In the genomic region with DNA sequence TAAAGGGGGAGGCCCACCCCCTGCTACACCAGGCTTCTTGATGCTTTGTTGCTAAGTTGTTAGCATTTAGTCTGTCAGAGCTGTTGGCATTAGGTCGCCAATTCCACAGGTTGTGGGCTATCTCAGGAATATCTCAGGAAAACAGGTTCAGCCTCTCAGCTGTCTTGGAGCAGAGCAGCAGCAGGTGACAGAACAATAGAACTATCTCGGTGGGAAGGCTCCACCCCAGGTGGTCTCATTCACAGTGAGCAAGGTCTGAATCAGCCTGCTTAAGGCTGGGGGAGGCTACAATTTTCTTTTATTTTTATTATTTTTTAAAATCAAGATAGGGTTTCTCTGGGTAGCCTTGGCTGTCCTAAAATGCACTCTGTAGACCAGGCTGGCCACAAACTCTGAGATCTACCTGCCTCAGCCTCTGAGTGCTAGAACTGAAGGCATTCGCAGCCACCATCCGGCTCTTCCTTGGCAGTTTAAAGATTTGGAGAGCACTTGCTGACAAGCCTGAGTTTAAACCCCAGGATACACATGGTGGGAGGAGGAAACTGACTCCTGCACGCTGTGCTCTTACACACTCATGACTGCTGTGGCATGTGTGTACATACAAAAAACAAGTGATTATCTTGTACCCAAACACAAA, we compare ENCODE assay signal across 33 mouse cellular contexts. TPM values are rescaled to one million over a fixed set of nuclear protein-coding genes. Genes with fewer than 3 reads are reported as not detected.
DNase-seq lines count a peak whose midpoint lies in the region; ATAC-seq and TF ChIP-seq lines count a peak whose summit lies in the region.
"Had no signal": no experiment of that assay in that cellular context is flagged by ENCODE, and none has a peak within 500 bp of the region (broad histone marks: within the 10 kb centered on the region; RNA-seq: fewer than 3 reads in every experiment).

No protein-coding gene starts in this region.

- H3K27me3 ChIP-seq in midbrain, embryonic 11.5 days (ENCODE audit: control insufficient read depth, insufficient read depth, low read length) = no peaks in the 10 kb centered on the region
- H3K27me3 ChIP-seq in midbrain, embryonic 10.5 days (ENCODE audit: low read depth, poor library complexity, severe bottlenecking) = no peaks in the 10 kb centered on the region
- H3K27me3 ChIP-seq in ES-Bruce4 (ENCODE audit: control insufficient read depth, insufficient read depth, low read length, poor library complexity, severe bottlenecking) = no peaks in the 10 kb centered on the region
- H3K27me3 ChIP-seq: embryonic facial prominence, embryonic 12.5 days; embryonic facial prominence, embryonic 15.5 days; forebrain, embryonic 13.5 days; heart, embryonic 13.5 days; hindbrain, embryonic 12.5 days; hindbrain, embryonic 15.5 days had no signal

- TF ChIP-seq CTCF in ES-Bruce4 (IDR thresholded peaks at IDR 0.05; ENCODE audit: low read depth, low read length) = no peak

- H3K9ac ChIP-seq in midbrain, embryonic 11.5 days (ENCODE audit: low read length) = no peak overlapping the region
- no peak overlapping the region for H3K9ac ChIP-seq in ES-Bruce4 (ENCODE audit: low read depth, poor library complexity, severe bottlenecking)
- H3K9ac ChIP-seq: embryonic facial prominence, embryonic 12.5 days; embryonic facial prominence, embryonic 15.5 days; forebrain, embryonic 13.5 days; heart, embryonic 13.5 days; hindbrain, embryonic 12.5 days; hindbrain, embryonic 15.5 days had no signal

- no peak overlapping the region for H3K27ac ChIP-seq in midbrain, embryonic 11.5 days (ENCODE audit: low read depth, low read length)
- no peak overlapping the region for H3K27ac ChIP-seq in midbrain, embryonic 10.5 days (replicated peaks)
- peak overlapping the region; percentile 34 for H3K27ac ChIP-seq in ES-Bruce4 (ENCODE audit: insufficient read depth, low read length)
- H3K27ac ChIP-seq: embryonic facial prominence, embryonic 12.5 days; embryonic facial prominence, embryonic 15.5 days; forebrain, embryonic 13.5 days; heart, embryonic 10.5 days; heart, embryonic 13.5 days; hindbrain, embryonic 12.5 days; hindbrain, embryonic 15.5 days had no signal

- H3K4me1 ChIP-seq in midbrain, embryonic 11.5 days (ENCODE audit: control insufficient read depth, insufficient read depth, low read length) = no peaks in the 10 kb centered on the region
- peaks cover under 1% of the 10 kb centered on the region; the same call in 1 of the 2 replicates for H3K4me1 ChIP-seq in midbrain, embryonic 10.5 days
- peaks cover 1% of the 10 kb centered on the region for H3K4me1 ChIP-seq in ES-Bruce4 (ENCODE audit: control insufficient read depth, insufficient read depth, low read length)
- H3K4me1 ChIP-seq: embryonic facial prominence, embryonic 12.5 days; embryonic facial prominence, embryonic 15.5 days; forebrain, embryonic 13.5 days; heart, embryonic 10.5 days; heart, embryonic 13.5 days; hindbrain, embryonic 12.5 days; hindbrain, embryonic 15.5 days had no signal

- peak; percentile 61 for DNase-seq in midbrain, embryonic 11.5 days (ENCODE audit: low spot score, missing footprints)
- no peak for DNase-seq in midbrain, embryonic 10.5 days (ENCODE audit: low spot score)
- DNase-seq in R1 (ENCODE audit: low read depth, low spot score) = peak; percentile 71
- no peak for DNase-seq in layer of hippocampus, postnatal 36 days
- DNase-seq in cerebellum, adult 8-10 months = no peak
- DNase-seq: adrenal gland, postnatal 10 days; adrenal gland, postnatal 36 days; cerebellum, adult 18-20 months; cerebellum, adult 9-11 months; cerebellum, postnatal 25 days; gastrocnemius, postnatal 14 days; heart, adult 18-20 months; heart, postnatal 14 days had no signal

- no peaks in the 10 kb centered on the region for H3K36me3 ChIP-seq in midbrain, embryonic 11.5 days (ENCODE audit: control insufficient read depth, insufficient read depth, low read length)
- no peaks in the 10 kb centered on the region for H3K36me3 ChIP-seq in midbrain, embryonic 10.5 days
- H3K36me3 ChIP-seq in ES-Bruce4 (ENCODE audit: control insufficient read depth, insufficient read depth, low read length, poor library complexity, severe bottlenecking) = no peaks in the 10 kb centered on the region
- H3K36me3 ChIP-seq: embryonic facial prominence, embryonic 12.5 days; embryonic facial prominence, embryonic 15.5 days; heart, embryonic 10.5 days; heart, embryonic 13.5 days; hindbrain, embryonic 12.5 days; hindbrain, embryonic 15.5 days had no signal

- H3K4me3 ChIP-seq in midbrain, embryonic 11.5 days (ENCODE audit: low read depth, low read length) = no peak overlapping the region
- H3K4me3 ChIP-seq in midbrain, embryonic 10.5 days = no peak overlapping the region
- no peak overlapping the region for H3K4me3 ChIP-seq in ES-Bruce4 (ENCODE audit: low read depth, low read length)
- H3K4me3 ChIP-seq: embryonic facial prominence, embryonic 12.5 days; embryonic facial prominence, embryonic 15.5 days; forebrain, embryonic 13.5 days; heart, embryonic 10.5 days; heart, embryonic 13.5 days; hindbrain, embryonic 12.5 days; hindbrain, embryonic 15.5 days had no signal

- TF ChIP-seq POLR2A in ES-Bruce4 (IDR thresholded peaks at IDR 0.05; ENCODE audit: insufficient read depth, low read length) = no peak

- TF ChIP-seq EP300 in ES-Bruce4 (IDR thresholded peaks at IDR 0.05; ENCODE audit: insufficient read depth, low read depth, low read length) = 0 out of 2 replicates have a peak, but pooled peaks have one; percentile 56

- no peaks in the 10 kb centered on the region for H3K9me3 ChIP-seq in midbrain, embryonic 11.5 days (ENCODE audit: control insufficient read depth, low read length)
- no peaks in the 10 kb centered on the region for H3K9me3 ChIP-seq in midbrain, embryonic 10.5 days (replicated peaks)
- H3K9me3 ChIP-seq in ES-Bruce4 (replicated peaks; ENCODE audit: control insufficient read depth, insufficient read depth, low read length, poor library complexity, severe bottlenecking) = no peaks in the 10 kb centered on the region
- H3K9me3 ChIP-seq: embryonic facial prominence, embryonic 12.5 days; embryonic facial prominence, embryonic 15.5 days; forebrain, embryonic 13.5 days; heart, embryonic 13.5 days; hindbrain, embryonic 12.5 days; hindbrain, embryonic 15.5 days had no signal

- 42% methylated on average over 5 of the region's 5 CpGs for WGBS in midbrain, embryonic 11.5 days
- WGBS in midbrain, embryonic 10.5 days = 54% methylated on average over 5 of the region's 5 CpGs

- ATAC-seq in midbrain, embryonic 11.5 days (ENCODE audit: low FRiP score) = no peak
- ATAC-seq: CD4-positive, CD25-positive, alpha-beta regulatory T cell, adult 4 months; forebrain, embryonic 13.5 days; forebrain, embryonic 16.5 days; intestine, postnatal 0 days had no signal

- H3K4me2 ChIP-seq in midbrain, embryonic 11.5 days = no peak overlapping the region
- H3K4me2 ChIP-seq: embryonic facial prominence, embryonic 12.5 days; embryonic facial prominence, embryonic 15.5 days; forebrain, embryonic 13.5 days; heart, embryonic 13.5 days; hindbrain, embryonic 12.5 days; hindbrain, embryonic 15.5 days had no signal

RNA-seq across cellular contexts. Expression of a gene that starts 20.0 kb away (rescaled TPM):
- 2.8 and 3.7 TPM in 2 replicates for polyA plus RNA-seq in midbrain, embryonic 11.5 days (2014; fragmentation: Nextera tagmentation; extraction: Ambion mirVana)
- polyA plus RNA-seq in midbrain, embryonic 10.5 days (2016; fragmentation: Nextera tagmentation; extraction: Ambion mirVana) = 3.6 and 3.8 TPM in 2 replicates
- 75.7 and 90.3 TPM in 2 replicates for polyA plus RNA-seq in ES-Bruce4 (2011; ENCODE audit: insufficient read depth, insufficient read length, low read depth, missing spikeins)
- 1 to 10 TPM; 7.4 to 7.5 TPM for total RNA-seq in layer of hippocampus, postnatal 36 days (2021)

RNA-seq across cellular contexts. Expression of a gene that starts 23.2 kb away (rescaled TPM):
- polyA plus RNA-seq in midbrain, embryonic 11.5 days (2014; fragmentation: Nextera tagmentation; extraction: Ambion mirVana) = not detected in 2 replicates
- polyA plus RNA-seq in midbrain, embryonic 10.5 days (2016; fragmentation: Nextera tagmentation; extraction: Ambion mirVana) = not detected in 2 replicates
- polyA plus RNA-seq in ES-Bruce4 (2011; ENCODE audit: insufficient read depth, insufficient read length, low read depth, missing spikeins) = not detected in 2 replicates
- 1 to 10 TPM; 1.0 TPM for total RNA-seq in layer of hippocampus, postnatal 36 days (2021)
- total RNA-seq: gastrocnemius, adult 18-20 months; heart, postnatal 14 days; MEL had no signal
- polyA plus RNA-seq: embryonic facial prominence, embryonic 12.5 days; forebrain, embryonic 13.5 days; heart, embryonic 10.5 days; hindbrain, embryonic 12.5 days; hindbrain, embryonic 15.5 days had no signal

RNA-seq across cellular contexts. Expression of a gene that starts 29.2 kb away (rescaled TPM):
- not detected in 2 replicates for polyA plus RNA-seq in midbrain, embryonic 11.5 days (2014; fragmentation: Nextera tagmentation; extraction: Ambion mirVana)
- polyA plus RNA-seq in midbrain, embryonic 10.5 days (2016; fragmentation: Nextera tagmentation; extraction: Ambion mirVana) = not detected in 2 replicates
- polyA plus RNA-seq in ES-Bruce4 (2011; ENCODE audit: insufficient read depth, insufficient read length, low read depth, missing spikeins) = not detected in 2 replicates
- total RNA-seq in layer of hippocampus, postnatal 36 days (2021) = not detected
- total RNA-seq: adrenal gland, adult 18-20 months; adrenal gland, postnatal 10 days; adrenal gland, postnatal 36 days; common myeloid progenitor, adult 5-6 weeks; gastrocnemius, adult 18-20 months; gastrocnemius, postnatal 14 days; gastrocnemius, postnatal 4 days; heart, adult 18-20 months; heart, postnatal 14 days; hematopoietic stem cell, adult 5-6 weeks; MEL had no signal
- polyA plus RNA-seq: C2C12; CD4-positive, CD25-positive, alpha-beta regulatory T cell, adult 4 months; embryonic facial prominence, embryonic 12.5 days; embryonic facial prominence, embryonic 15.5 days; forebrain, embryonic 13.5 days; forebrain, embryonic 16.5 days; heart, embryonic 10.5 days; heart, embryonic 13.5 days; heart, embryonic 16.5 days; hindbrain, embryonic 12.5 days; hindbrain, embryonic 15.5 days; intestine, embryonic 14.5 days; intestine, postnatal 0 days had no signal

RNA-seq across cellular contexts. Expression of a gene that starts 42.7 kb away (rescaled TPM):
- polyA plus RNA-seq in midbrain, embryonic 11.5 days (2014; fragmentation: Nextera tagmentation; extraction: Ambion mirVana) = 20.7 and 21.7 TPM in 2 replicates
- 21.2 and 22.6 TPM in 2 replicates for polyA plus RNA-seq in midbrain, embryonic 10.5 days (2016; fragmentation: Nextera tagmentation; extraction: Ambion mirVana)
- 64.8 and 73.2 TPM in 2 replicates for polyA plus RNA-seq in ES-Bruce4 (2011; ENCODE audit: insufficient read depth, insufficient read length, low read depth, missing spikeins)
- 10 to 100 TPM; 11.0 to 11.4 TPM for total RNA-seq in layer of hippocampus, postnatal 36 days (2021)

Comparison
In these comparisons a context has a peak if more than half of its experiments do, and no peak if none do; other contexts are left out.
1. DNase-seq: peak in midbrain, embryonic 11.5 days (single experiment) and R1 (single experiment); none in midbrain, embryonic 10.5 days (single experiment), layer of hippocampus, postnatal 36 days (0 of 2) and cerebellum, adult 8-10 months (single experiment).
2. RNA of a gene that starts 20.0 kb away (polyA plus RNA-seq): 75.7 to 90.3 TPM in ES-Bruce4; 3.6 to 3.8 TPM in midbrain, embryonic 10.5 days and 2.8 to 3.7 TPM in midbrain, embryonic 11.5 days; every median in the first group is over 10 times any median in the second.